Mouse (Mus musculus): ENCODE results near the gene Tas2r116.

Tas2r116 gene

DNA sequence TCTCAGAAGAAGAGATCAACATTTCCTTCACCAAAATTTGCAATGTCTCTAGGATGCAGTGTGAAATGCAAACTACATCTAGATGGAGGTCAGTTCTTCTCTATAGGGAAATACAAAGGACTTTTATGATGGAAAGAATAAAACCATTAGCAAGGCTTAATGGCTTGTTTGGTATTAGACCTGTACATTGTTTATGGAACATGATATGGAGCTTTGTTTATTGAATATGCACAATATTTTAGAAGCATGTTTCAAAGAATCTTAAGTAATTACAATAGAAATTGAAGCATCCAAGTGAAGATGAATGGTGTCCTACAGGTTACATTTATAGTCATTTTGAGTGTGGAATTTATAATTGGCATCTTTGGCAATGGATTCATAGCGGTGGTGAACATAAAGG lies at the start of gene Tas2r116:
Gene Tas2r116 (plus strand): TSS at position 301 of the 400 bp plus-strand sequence.
- DNase-seq = no peak

DNA sequence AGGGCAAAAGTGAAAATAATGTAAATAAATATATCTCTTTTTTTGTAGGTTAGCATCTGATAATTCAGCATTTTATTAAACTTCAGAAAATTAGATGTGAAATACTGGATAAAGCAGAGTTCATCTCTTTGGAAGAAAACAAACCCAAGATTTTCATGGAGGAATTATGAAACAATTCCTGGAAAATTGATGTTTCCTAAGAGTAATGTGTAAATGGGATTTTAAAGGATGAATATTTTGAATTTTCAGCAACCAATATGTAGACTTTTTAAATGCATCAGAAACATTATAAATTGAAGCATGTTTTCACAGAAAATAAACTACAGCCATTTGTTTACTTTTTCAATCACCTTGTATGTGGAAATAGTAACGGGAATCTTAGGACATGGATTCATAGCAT lies 8.4 kb upstream of the Tas2r116 start, which contains the start of gene Tas2r123:
Gene Tas2r123 (plus strand): TSS at position 301 of the 400 bp plus-strand sequence.
- no peak for DNase-seq

DNA sequence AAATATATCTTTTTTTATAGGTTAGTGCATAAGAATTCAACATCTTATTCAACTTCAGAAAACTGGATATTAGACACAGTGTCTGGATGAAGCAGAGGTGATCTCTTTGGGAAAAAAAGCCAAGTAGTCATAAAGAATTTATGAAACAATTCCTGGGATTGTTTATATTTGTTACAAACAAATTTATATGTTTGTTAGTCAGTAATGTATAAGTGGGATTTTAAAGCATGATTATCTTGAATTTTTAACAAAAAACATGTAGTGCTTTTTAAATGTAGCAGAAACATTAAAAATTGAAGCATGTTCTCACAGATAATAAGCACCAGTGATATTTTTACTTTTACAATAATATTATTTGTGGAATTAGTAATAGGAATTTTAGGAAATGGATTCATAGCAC lies 12.5 kb downstream of the Tas2r116 start, which contains the start of gene Tas2r110:
Gene Tas2r110 (plus strand): TSS at position 301 of the 400 bp plus-strand sequence.
- DNase-seq = no peak

DNA sequence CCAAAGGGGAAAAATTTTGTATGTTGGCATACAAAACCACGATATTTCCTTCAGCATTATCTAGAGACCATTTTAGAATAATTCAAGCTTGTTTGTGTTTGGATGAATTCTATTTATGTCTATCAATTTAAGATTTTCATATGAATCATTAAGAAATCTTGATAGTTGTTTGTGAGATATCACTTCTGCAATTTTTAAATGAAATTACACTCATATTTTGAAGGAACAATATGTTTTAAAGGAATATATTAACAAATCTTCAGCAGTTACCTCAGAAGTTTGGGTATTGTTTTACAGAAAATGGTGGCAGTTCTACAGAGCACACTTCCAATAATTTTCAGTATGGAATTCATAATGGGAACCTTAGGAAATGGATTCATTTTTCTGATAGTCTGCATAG lies 37.5 kb downstream of the Tas2r116 start, which contains the start of gene Tas2r113:
Gene Tas2r113 (plus strand): TSS at position 301 of the 400 bp plus-strand sequence.
- DNase-seq = no peak

Measured in thymus, postnatal 36 days (tissue).